Mouse (Mus musculus): ENCODE measurements around the gene Cstf1. TPM values are rescaled to one million over a fixed set of nuclear protein-coding genes. Genes with fewer than 3 reads are reported as not detected.

The Cstf1 gene
- polyA plus RNA-seq, 1 experiment from 2014 or later = 38.8 TPM

Other genes starting within 250 kb of the Cstf1 start
- not detected in 2 replicates for gene Mc3r, start 122.2 kb upstream of the Cstf1 start, polyA plus RNA-seq (2015; fragmentation: Nextera tagmentation; extraction: Ambion mirVana)
- gene Fam210b, start 25.1 kb upstream of the Cstf1 start, polyA plus RNA-seq (2015; fragmentation: Nextera tagmentation; extraction: Ambion mirVana) = 18.3 and 23.0 TPM in 2 replicates
- 91.0 and 95.0 TPM in 2 replicates for gene Aurka, start 146 bp upstream of the Cstf1 start, polyA plus RNA-seq (2015; fragmentation: Nextera tagmentation; extraction: Ambion mirVana)
- gene Cass4, start 23.1 kb downstream of the Cstf1 start, polyA plus RNA-seq (2015; fragmentation: Nextera tagmentation; extraction: Ambion mirVana) = 0.12 and 0.22 TPM in 2 replicates
- 69.3 and 69.4 TPM in 2 replicates for gene Rtf2, start 69.9 kb downstream of the Cstf1 start, polyA plus RNA-seq (2015; fragmentation: Nextera tagmentation; extraction: Ambion mirVana)
- gene Gcnt7, start 87.9 kb downstream of the Cstf1 start, polyA plus RNA-seq (2015; fragmentation: Nextera tagmentation; extraction: Ambion mirVana) = 1.4 and 1.7 TPM in 2 replicates
- gene Fam209, start 101.8 kb downstream of the Cstf1 start, polyA plus RNA-seq (2015; fragmentation: Nextera tagmentation; extraction: Ambion mirVana) = 0.19 TPM in 1 of 2 replicates, not detected in the other
- 4.1 and 6.0 TPM in 2 replicates for gene Tfap2c, start 178.9 kb downstream of the Cstf1 start, polyA plus RNA-seq (2015; fragmentation: Nextera tagmentation; extraction: Ambion mirVana)